Mouse (Mus musculus) thymus, adult 18-20 months (tissue): ENCODE data around the gene 1700020D05Rik.

ENCODE experiments used
- DNase-seq, 2 experiments: peaks; one replicate each; pipeline ENCODE4 v3.0.0; 2022; ENCODE audit warnings: mixed read lengths in 2 of 2

1700020D05Rik gene

DNA sequence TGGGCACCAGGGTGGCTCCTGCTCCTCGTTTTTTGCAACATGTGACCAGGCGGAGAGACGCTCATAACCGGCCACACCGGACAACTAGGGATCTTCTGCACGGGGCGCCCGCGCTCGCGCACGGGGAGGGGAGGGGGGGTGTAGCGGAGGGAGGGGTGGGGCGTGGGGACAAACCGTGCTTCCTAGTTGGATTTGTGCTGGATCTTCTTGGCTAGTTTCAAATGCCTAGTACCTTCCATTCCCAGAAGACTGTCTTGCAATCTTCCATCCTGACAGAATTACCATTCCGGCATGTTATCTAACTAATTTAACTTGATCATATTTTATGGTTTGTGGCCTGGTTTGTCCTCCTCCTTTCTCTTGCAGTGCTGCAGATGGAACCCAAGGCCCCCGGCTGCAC is at the start of gene 1700020D05Rik:
TSS of gene 1700020D05Rik (minus strand) at position 101 of the 400 bp plus-strand sequence.
- DNase-seq: no peak

DNA sequence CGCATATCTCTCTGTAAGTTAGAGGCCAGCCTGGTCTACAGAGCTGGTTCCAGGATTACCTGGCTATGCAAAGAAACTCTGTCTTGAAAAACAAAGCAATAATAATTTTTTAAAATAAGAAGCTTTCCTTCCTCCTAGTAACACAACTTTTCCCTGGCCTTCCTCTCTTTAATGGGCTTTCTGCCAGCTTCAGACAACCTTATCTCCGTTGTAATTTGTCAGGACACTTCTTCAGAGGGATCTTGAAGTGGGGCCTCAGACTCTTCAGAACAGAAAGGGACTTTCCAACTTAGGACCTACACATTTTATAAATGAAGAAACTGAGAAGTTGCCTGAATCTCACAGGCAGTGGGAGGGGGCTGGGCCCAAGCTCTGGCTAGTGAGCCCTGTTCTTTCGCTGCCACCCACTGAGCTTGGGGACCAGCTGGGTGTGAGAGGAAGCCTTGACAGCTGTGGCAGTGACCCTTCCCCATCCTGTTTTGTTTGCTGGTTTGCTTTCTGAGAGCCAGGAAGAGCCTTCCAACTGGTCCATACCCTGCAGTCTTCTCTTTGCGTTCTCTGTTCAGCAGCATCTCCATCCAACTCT is 44.0 kb upstream of the 1700020D05Rik start:
- DNase-seq: no peak

DNA sequence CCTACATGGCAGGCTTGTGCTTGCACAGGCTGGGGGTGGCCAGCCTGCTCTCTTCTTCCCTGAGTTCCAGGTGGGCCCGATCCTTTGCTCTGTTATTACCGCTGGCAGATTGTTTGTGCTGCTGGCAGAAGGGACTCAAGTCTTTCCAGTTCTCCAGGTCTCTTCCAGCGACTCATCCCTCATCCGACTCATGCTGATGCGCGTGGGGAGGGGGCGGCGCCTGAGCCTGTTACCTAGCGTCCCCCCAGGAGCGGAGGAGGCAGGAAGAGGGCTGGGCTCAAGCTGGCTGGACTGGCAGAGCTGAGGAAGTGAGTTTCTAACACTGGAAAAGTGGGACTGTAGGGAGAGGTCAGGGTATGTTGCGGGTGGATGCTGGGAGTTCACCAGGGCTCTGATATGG is 40.4 kb upstream of the 1700020D05Rik start:
- no peak for DNase-seq

DNA sequence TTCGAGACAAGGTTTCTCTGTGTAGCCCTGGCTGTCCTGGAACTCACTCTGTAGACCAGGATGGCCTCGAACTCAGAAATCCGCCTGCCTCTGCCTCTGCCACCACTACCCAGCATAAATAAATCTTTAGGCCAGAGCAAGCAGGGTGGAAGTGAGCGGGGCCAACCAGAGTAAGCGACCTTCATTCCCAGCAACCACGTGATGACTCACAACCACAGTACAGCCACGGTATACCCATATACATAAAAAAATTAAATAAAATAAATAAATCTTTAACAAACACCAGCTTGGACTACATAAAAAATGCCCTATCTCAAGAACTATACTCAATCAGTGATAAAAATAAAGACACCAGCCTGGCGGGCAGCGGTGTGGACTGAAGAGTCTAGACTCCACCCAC is 39.8 kb upstream of the 1700020D05Rik start:
- no peak for DNase-seq

DNA sequence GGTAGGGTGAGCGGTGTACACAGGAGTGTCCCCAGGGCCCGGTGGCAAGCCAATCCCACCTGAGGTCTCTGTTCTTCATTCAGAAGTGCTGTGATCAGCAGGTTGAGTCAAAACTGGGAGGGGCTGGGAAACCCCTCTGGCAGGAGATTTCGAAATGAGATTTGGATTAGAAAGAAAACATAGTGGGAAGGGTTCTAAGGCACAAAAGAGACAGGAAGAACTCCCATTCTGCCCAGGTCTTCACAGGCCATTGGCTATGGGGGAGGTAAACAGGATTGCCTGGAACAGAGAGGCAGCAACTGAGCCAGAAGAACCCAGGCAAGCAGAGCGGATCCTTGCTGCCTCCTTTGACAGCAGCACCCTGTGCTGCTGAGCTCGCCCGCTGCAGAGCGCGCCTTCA is 35.2 kb upstream of the 1700020D05Rik start:
- no peak for DNase-seq

DNA sequence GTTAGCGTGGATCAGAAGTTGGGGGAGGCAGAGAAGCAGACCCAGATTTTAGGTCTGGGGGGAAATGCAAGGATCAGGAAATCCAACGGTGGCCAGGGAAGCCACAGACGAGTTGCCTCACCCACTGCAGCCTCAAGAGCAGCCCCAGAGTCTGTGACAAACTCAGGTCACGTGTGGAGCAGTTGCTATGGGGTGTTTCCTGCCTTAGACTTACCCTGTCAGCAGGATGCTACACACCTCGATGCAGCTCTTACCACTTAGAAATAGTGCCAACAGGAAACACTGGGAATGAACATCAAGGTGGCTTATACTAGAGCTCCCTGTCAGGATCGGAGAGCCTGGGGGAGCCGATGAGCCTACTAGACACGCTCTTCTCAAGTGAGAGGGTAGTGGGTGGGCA is 28.9 kb upstream of the 1700020D05Rik start:
- peak in 1 of 2 experiments; percentile 10 for DNase-seq

DNA sequence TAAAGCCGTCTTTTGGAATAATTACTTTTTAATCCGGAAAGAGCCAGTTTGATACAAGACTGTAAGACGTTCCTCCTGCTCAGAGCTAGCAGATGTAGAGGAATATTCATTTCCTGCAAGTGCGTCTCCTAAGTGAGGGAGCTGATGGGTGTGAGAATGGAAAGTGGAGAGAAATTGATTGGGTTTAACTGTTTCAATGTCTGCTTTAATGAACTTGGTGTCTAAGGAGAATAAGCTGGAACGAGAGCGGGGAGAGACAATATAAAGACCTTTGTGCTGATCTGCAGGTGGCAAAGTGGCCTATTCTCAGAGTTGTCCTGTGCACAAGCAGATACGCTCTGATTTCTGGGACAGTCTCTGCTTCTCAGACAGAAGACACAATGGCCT is 26.5 kb upstream of the 1700020D05Rik start:
- no peak for DNase-seq

DNA sequence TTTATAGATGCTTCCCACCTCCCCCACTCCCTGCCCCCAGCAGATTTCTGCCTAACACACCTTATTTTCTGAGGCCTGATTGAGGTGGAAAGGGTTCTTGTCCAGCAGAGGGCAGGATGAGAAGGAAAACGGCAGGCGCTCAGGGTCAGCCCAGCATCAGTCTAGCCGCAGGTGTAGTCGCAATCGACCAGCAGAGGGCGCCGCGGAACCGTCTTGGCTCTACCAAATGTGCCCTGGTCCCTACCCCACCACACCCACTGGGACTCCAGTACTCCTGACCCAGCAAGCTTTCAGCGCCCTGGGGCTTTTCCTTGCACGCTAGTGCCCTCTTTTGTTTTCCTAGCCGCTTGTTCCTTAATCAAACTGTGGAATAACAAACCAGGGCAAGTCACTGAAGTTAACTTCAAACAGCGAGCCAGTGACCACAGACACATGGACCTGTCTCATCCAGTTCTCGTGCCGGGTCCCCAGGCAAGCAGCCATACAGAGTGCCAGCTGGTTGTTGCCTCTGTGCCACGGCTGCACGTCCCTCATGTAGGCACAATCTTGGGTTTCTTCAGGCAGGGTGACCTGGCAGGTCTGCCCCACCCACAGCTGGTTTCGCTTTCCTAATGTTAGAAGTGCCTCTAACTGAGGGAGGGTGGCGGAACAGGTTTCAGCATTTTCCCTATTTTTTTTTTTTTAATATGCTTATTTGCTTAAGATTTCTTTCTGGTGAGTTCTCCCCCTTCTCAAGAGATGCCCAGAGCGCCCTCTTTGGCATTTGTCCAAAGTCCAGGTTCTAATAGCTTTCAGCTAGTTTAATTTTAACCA is 25.9 kb upstream of the 1700020D05Rik start:
- DNase-seq: peak; percentile 85 to 87

DNA sequence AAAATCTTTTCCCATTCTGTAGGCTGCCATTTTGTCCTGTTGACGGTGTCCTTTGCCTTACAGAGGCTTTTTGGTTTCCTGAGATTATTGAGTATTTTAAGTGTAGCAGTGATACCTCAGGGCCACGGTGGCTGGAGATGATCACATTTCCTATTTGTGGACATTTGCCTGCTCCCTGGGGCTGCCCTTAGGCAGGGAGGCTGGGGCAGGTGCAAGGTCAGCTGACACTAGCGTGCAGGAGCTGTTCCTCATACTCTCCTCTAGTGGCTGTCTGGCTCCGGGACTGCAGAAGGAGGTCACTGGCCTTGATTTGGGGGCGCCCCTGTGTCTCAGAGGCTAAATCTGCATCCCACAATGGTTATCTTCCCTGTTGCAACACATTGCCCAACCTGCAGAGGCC is 21.6 kb upstream of the 1700020D05Rik start:
- no peak for DNase-seq

DNA sequence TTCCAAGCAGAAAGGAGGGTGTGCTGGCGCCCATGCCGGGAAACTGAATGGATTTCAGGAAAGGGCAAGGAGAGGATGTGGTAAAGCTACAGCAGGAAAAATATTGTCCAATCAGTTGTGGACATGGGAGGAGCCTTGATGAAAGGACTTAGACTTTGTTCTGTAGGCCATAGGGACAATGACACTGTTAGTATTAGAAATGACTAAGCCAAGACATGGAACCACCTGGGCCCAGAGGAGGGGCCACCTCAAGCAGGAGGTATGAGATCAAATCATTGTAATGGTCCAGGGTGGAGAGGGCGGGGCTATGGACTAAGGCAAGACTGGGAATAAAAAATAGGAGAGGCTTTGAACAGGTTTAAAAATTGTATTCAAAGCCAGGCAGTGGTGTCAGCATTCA is 15.1 kb upstream of the 1700020D05Rik start:
- DNase-seq: no peak

DNA sequence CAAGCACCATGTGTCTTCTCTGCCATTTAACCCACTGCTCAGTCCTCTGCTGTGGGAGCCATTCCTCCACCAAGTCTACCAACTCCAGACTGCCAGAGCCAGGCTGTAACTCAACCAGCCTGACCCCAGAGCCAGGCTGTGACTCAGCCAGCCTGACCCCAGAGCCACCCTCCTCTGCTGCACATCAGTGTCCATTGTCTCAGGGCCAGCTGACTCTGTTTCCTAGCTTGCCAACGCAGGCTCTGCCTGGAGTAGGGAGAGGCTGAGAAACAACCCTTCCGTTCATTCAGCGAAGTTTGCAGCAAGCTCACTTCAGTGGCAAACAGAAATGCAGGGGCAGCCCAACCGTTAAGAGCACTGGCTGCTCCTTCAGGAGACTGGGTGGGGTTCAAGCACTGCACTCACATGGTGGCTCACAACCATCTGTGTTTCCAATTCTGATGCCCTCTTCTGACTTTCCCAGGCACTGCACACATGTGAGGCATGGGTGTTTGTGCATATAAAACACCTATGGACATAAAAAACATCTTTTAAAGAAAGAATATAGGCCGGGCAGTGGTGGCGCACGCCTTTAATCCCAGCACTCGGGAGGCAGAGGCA is 13.4 kb upstream of the 1700020D05Rik start:
- DNase-seq: no peak

DNA sequence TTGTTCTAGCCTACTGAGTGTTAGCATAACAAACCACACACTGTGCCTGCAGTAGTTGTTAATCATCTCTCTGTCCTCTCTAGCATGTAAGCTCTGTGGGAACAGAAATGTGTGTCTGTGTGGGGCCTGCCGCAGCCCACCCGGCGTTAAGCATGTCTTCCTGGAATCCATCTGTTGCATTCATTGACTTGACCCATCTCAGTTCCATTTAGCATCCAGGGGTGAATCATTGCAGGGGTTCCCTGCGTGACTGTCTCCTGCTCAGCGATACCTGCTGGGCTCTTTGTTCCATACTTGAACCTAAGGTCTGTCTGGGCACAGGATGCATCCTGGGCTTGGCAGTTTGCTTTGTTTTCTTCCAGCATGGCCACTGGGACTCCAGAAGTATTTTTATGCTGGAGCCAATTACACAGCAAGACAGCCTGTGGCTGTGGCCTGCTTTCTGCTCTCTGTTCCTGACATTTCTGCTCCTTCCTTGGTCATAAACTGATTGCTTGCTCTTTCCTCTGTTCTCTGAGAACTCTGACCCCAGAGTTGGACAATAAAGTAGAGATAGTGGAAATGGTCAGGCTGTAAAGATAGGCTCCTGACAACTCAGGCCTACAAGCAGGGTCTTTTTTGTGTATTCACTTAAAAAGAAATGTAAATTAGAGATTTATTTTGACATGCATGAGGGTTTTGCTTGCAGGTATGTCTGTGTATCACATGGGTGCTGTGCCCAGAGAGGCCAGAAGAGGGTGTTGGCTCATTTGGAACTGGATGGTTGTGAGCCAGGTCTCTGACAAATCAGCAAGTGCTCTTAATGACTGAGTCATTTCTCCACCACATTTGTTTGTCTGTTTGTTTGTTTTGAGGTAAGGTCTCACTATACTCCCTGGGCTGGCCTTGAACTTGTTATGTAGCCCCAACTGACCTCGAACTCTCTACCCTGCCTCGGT is 12.5 kb upstream of the 1700020D05Rik start:
- no peak for DNase-seq

DNA sequence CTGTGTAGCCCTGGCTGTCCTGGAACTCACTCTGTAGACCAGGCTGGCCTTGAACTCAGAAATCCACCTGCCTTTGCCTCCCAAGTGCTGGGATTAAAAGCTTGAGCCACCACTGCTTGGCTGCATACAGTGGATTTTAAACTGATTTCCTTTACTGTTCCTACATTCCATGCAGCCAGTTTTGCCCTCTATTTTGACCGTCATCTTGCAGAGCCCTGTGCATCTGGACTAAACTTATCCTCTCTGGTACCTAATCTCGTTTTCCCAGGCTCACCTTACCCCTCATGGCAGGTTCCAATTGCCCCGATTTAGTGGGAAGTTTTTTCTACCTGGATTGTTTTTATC is 9.4 kb upstream of the 1700020D05Rik start:
- DNase-seq: no peak

DNA sequence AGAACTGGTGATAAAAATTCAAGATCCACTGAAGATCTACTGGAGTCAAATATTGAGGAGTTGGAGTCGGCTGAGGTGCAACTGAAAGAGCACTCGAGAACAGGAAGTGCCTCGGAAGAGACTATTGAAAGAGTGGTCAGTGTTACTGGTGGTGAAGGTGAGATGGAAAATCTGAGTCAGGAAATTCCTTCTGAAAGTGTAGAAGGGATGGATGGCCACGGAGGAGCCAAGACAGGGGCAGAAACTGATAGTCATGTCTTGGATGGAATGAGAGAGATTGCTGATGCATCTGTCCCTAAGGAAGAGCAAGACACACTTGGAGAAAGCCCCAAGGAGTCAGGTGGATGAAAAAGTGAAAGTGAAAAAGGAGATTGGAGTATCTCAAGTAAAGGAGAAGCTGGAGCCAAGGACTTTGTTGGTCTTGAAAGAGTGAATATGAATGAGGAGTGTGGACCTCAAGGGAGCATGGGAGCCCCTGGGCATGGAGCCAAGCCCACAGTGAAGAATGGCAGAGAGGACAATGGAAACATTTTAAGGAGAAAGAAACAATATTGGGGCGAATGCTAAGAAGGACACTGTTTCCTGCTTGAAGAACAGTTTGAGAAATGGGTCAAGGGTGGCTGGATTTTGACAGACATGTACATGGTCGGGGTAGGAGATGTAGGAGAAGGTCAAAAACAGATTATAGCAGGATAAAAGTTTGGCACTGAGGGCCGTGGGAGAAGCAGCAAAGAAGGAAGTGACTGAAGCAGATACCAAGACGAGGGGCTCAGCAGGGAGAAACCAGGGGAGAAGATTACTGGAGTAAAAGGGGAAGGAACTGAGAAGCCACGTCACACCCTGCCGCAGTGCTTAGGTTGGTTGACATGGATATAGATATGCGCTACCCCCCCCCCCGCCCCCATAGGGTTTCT is 8.8 kb upstream of the 1700020D05Rik start:
- no peak for DNase-seq

DNA sequence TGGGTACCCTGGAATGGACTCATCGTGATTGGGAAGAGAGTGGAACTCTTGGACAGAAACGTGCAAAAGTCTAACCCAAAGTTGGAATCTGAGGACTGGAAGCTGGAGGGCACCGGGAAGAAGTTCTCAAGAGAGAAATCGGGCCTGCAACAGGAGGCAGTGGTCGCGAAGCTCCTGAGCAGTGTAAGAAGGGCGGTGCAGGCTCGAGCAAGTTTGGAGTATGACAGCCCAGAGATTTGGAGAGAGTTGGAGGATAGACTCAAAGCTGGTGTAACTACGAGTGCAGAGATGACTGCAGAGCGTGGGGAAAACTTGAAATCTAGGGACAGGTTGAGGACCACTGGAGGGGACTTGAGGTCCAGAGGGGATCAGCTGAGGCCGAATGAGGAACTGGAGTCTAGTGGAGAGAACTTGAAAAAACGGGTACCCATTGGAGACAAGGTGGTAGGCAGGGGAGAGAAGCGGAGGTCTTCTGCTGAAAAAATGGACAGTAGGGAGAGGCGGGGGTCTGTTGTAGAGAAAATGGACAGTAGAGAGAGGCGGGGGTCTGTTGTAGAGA is 7.6 kb upstream of the 1700020D05Rik start:
- no peak for DNase-seq

DNA sequence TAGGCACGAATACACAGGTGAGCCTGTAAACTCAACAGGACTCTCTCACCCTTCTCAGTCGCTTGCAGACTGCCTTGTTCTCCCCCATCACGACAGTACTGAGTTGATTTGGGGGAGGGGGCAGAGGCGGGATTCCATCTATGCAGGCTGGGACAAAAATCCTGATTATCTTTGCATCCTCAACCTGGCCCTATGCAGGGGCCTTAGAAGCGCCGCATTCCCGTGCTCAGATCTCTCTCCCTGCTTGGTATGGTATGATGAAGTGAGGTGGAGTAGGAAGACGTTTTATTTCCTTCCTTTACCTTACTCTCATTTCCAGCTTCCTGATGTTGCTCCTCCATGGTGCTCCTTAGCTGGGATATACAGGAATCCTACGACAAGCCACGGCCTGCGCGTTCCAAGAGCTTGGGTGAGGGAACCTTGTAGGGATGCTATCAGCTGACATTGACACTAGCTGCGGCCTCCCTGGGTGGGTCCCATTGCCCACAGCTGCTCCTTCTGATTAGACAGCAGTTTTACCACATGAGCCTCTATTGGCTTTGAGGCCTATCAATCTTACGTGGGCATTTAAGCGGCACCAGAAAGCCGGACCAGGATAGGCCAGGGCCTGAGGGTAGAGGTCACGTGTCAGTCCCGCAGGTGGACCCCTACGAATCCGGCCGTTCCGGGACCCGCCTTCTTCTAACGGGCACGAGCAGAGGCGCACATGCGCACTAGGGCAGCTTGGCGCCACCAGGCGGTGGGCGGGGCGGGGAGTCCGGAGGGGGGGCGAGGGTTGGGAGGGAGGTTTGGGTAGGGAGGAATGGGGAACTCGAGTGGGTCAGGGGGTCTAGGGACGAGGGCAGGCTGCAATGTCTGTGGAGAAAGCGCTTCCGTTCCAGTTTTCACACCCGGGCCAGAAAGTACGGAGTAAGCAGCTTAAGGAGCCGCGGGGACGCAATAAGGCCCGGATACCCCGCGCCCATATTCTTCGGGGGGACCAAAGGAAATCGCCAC is 6.7 kb upstream of the 1700020D05Rik start, which contains the start of gene Snx32:
TSS of gene Snx32 (minus strand) at position 508 of the 996 bp plus-strand sequence.
- peak; percentile 95 to 98 for DNase-seq

DNA sequence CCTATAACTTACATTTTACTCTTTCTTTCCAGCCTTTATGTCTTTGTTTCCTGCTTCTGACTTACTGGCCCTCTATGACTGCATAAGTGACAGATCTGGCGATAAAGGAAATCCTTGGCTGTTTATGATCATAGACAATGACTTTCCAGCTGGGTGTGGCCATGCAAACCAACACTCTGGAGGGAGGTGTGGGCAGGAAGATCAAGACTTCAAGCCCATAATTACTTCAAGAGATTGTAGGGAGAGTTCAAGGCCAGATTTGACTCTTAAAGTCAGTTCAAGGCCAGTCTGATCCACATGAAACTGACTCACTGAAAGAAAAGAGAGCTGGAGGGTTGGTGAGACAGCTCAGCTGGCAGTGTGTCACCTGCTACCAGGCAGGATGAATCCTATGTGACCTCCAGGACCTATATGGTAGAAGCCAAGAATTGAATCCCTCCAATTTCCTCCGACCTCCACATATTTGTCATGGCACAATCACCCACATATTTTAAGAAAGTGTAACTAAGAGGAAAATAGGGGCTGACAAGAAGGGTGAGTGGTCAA is 3.2 kb downstream of the 1700020D05Rik start:
- no peak for DNase-seq

DNA sequence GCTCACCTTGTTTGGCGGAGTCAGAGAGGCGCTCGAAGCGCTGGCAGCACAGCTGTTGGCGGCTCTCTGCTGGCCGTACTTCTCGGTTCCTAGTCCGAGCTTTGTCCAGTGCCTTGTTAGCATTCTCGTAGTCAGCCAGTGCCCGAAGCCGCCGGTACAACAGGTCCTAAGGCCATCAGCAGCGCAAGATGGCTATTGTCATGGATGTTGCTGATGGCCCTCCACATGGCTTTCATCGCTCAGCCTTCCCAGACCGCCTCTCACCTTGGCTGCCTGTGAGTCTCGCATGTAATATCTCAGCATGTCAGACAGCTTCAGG is 7.6 kb downstream of the 1700020D05Rik start:
- DNase-seq: no peak

DNA sequence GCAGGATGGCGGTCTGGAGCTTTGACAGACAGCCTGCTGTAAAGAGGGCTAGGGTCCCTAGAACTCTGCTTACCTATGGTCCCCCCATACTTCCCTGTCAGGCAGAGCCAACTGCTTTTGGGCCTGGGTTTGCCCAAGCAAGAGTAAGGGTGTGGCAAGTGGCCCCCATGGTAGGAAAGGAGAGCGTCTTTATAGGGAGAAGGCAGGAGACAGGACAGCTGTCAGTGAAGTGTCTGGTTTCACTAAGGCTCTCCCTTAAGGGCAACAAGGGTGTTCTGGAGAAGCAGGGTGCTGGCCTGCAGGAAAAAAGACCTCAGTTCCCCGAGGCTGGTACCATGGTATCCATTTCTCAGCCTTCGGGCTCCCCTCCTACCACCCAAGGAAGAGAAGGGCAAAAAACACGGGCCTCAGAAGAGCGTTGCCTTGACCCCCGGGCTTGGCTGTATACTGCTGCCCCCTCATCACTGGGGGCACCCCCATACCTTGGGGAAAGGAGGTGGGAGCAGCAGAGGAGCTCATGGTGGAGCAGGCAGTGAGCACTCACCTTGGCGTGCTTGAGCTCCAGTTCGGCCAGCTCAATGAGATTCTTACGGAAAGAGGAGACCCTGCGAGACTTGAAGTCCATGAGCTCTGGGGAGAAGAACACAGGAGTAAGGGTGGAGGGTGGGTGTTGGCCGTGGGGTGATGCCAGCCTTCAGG is 8.1 kb downstream of the 1700020D05Rik start:
- DNase-seq: no peak
